21 mouse cellular contexts compared by ENCODE assay signal in genomic region chr11:65205306-65205705, GRCm38 (mm10). TPM values are rescaled to one million over a fixed set of nuclear protein-coding genes. Genes with fewer than 3 reads are reported as not detected.
DNase-seq lines count a peak whose midpoint lies in the region; ATAC-seq and TF ChIP-seq lines count a peak whose summit lies in the region.
"Had no signal": no experiment of that assay in that cellular context is flagged by ENCODE, and none has a peak within 500 bp of the region (broad histone marks: within the 10 kb centered on the region; RNA-seq: fewer than 3 reads in every experiment).

No protein-coding gene starts in this region.

- 0 out of 2 replicates have a peak overlapping the region, but pooled peaks have one; percentile 42 for H3K27ac ChIP-seq in midbrain, embryonic 10.5 days (replicated peaks)
- H3K27ac ChIP-seq in midbrain, postnatal 0 days (ENCODE audit: low read depth, low read length), result no peak overlapping the region
- H3K27ac ChIP-seq in heart, embryonic 11.5 days (ENCODE audit: low read depth, low read length), result peak overlapping the region; percentile 69
- H3K27ac ChIP-seq: kidney, postnatal 0 days; layer of hippocampus, adult 2 months; liver, embryonic 12.5 days; neural tube, embryonic 15.5 days had no signal

- no peak for ATAC-seq in midbrain, postnatal 0 days (ENCODE audit: low FRiP score)
- peak; percentile 52 for ATAC-seq in heart, embryonic 11.5 days (replicated peaks; ENCODE audit: insufficient number of reproducible peaks, low FRiP score, low TSS enrichment)
- ATAC-seq: CD4-positive, CD25-positive, alpha-beta regulatory T cell, adult 4 months; liver, embryonic 12.5 days had no signal

- no peaks in the 10 kb centered on the region for H3K9me3 ChIP-seq in midbrain, embryonic 10.5 days (replicated peaks)
- no peaks in the 10 kb centered on the region for H3K9me3 ChIP-seq in midbrain, postnatal 0 days (ENCODE audit: low read length)
- no peaks in the 10 kb centered on the region for H3K9me3 ChIP-seq in heart, embryonic 11.5 days (replicated peaks; ENCODE audit: control insufficient read depth, low read length)
- H3K9me3 ChIP-seq: G1E; liver, embryonic 12.5 days; neural tube, embryonic 15.5 days had no signal

- no peak overlapping the region for H3K4me3 ChIP-seq in midbrain, embryonic 10.5 days
- H3K4me3 ChIP-seq in midbrain, postnatal 0 days (ENCODE audit: low read depth, low read length), result no peak overlapping the region
- H3K4me3 ChIP-seq in heart, embryonic 11.5 days (ENCODE audit: low read depth, low read length), result no peak overlapping the region
- H3K4me3 ChIP-seq: layer of hippocampus, adult 2 months; liver, embryonic 12.5 days; neural tube, embryonic 15.5 days had no signal

- H3K9ac ChIP-seq in midbrain, postnatal 0 days (replicated peaks; ENCODE audit: low read length, poor library complexity, severe bottlenecking), result no peak overlapping the region
- no peak overlapping the region for H3K9ac ChIP-seq in heart, embryonic 11.5 days (ENCODE audit: low read depth, low read length)
- H3K9ac ChIP-seq: liver, embryonic 12.5 days; neural tube, embryonic 15.5 days had no signal

- H3K27me3 ChIP-seq in midbrain, embryonic 10.5 days (ENCODE audit: low read depth, poor library complexity, severe bottlenecking), result no peaks in the 10 kb centered on the region
- H3K27me3 ChIP-seq in midbrain, postnatal 0 days (ENCODE audit: insufficient read depth, low read length), result no peaks in the 10 kb centered on the region
- no peaks in the 10 kb centered on the region for H3K27me3 ChIP-seq in heart, embryonic 11.5 days (ENCODE audit: control insufficient read depth, insufficient read depth, low read length)
- H3K27me3 ChIP-seq: liver, embryonic 12.5 days; neural tube, embryonic 15.5 days had no signal

- no peak for DNase-seq in midbrain, embryonic 10.5 days (ENCODE audit: low spot score)
- DNase-seq in midbrain, postnatal 0 days (ENCODE audit: low spot score), result no peak
- DNase-seq in heart, postnatal 14 days, result peak; percentile 52 to 69
- DNase-seq in adrenal gland, postnatal 10 days, result no peak
- DNase-seq in left cerebral cortex, postnatal 36 days (ENCODE audit: low spot score in 2 of 2), result no peak
- no peak for DNase-seq in B cell, adult 2 months
- DNase-seq: cerebellum, adult 9-10 months; spleen, adult 18-20 months; thymus, adult 2 months had no signal

- WGBS in midbrain, embryonic 10.5 days, result 73% methylated on average over 5 of the region's 5 CpGs
- 78% methylated on average over 5 of the region's 5 CpGs for WGBS in midbrain, postnatal 0 days
- 22% methylated on average over 5 of the region's 5 CpGs for WGBS in heart, embryonic 11.5 days (ENCODE audit: insufficient replicate concordance)

- H3K4me1 ChIP-seq in midbrain, embryonic 10.5 days, result peaks cover 32% of the 10 kb centered on the region
- H3K4me1 ChIP-seq in midbrain, postnatal 0 days (ENCODE audit: insufficient read depth, low read length), result no peaks in the 10 kb centered on the region
- H3K4me1 ChIP-seq in heart, embryonic 11.5 days (ENCODE audit: control insufficient read depth, insufficient read depth, low read length), result peaks cover 57% of the 10 kb centered on the region
- H3K4me1 ChIP-seq: liver, embryonic 12.5 days; neural tube, embryonic 15.5 days had no signal

- H3K36me3 ChIP-seq in midbrain, embryonic 10.5 days, result no peaks in the 10 kb centered on the region
- no peaks in the 10 kb centered on the region for H3K36me3 ChIP-seq in midbrain, postnatal 0 days (ENCODE audit: insufficient read depth, low read length)
- peaks cover 7% of the 10 kb centered on the region for H3K36me3 ChIP-seq in heart, embryonic 11.5 days (ENCODE audit: control insufficient read depth, insufficient read depth, low read length)
- H3K36me3 ChIP-seq: G1E; liver, embryonic 12.5 days; neural tube, embryonic 15.5 days had no signal

- TF ChIP-seq CTCF in midbrain, postnatal 0 days (IDR thresholded peaks at IDR 0.05), result no peak

- H3K4me2 ChIP-seq in midbrain, postnatal 0 days (ENCODE audit: low read depth, low read length, poor library complexity, severe bottlenecking), result no peak overlapping the region
- H3K4me2 ChIP-seq in heart, embryonic 11.5 days, result peak overlapping the region; percentile 18; the same call in 1 of the 2 replicates
- H3K4me2 ChIP-seq: liver, embryonic 12.5 days; midbrain, embryonic 11.5 days; neural tube, embryonic 15.5 days had no signal

- intact Hi-C loops in heart, postnatal 14 days (cut with DNase I), result loop anchor here (5.0 kb wide), 1 partner anchor 97 kb away; no protein-coding TSS in a partner anchor
- intact Hi-C loops in left cerebral cortex, postnatal 36 days (cut with DNase I), result no loop called here

RNA-seq across cellular contexts. Expression of gene Arhgap44, which starts 42.5 kb away (rescaled TPM):
- polyA plus RNA-seq in midbrain, embryonic 10.5 days (2016; fragmentation: Nextera tagmentation; extraction: Ambion mirVana), result 3.8 and 4.5 TPM in 2 replicates
- 36.2 and 39.4 TPM in 2 replicates for total RNA-seq in midbrain, postnatal 0 days (2014; rRNA removed)
- 20.8 and 21.2 TPM in 2 replicates for polyA plus RNA-seq in midbrain, postnatal 0 days (2015; fragmentation: Nextera tagmentation; extraction: Ambion mirVana)
- polyA plus RNA-seq in heart, embryonic 11.5 days (2014; fragmentation: Nextera tagmentation; extraction: Ambion mirVana), result 10.1 and 12.4 TPM in 2 replicates
- total RNA-seq in heart, postnatal 14 days (2021), result 10 to 100 TPM; 16.7 to 18.9 TPM
- 1 to 10 TPM; 7.5 to 8.7 TPM for total RNA-seq in adrenal gland, postnatal 10 days (2021)
- 100 to 1,000 TPM; 145 to 152 TPM for total RNA-seq in left cerebral cortex, postnatal 36 days (2021)
- polyA plus RNA-seq: G1E had no signal

RNA-seq across cellular contexts. Expression of gene 1700086D15Rik, which starts 45.6 kb away (rescaled TPM):
- polyA plus RNA-seq in midbrain, embryonic 10.5 days (2016; fragmentation: Nextera tagmentation; extraction: Ambion mirVana), result 0.11 TPM in 1 of 2 replicates, not detected in the other
- 4.3 TPM in 1 of 2 replicates, not detected in the other for total RNA-seq in midbrain, postnatal 0 days (2014; rRNA removed)
- 0.52 and 0.56 TPM in 2 replicates for polyA plus RNA-seq in midbrain, postnatal 0 days (2015; fragmentation: Nextera tagmentation; extraction: Ambion mirVana)
- polyA plus RNA-seq in heart, embryonic 11.5 days (2014; fragmentation: Nextera tagmentation; extraction: Ambion mirVana), result 0.43 TPM in 1 of 2 replicates, not detected in the other
- total RNA-seq in heart, postnatal 14 days (2021), result under 1 TPM; 0.27 to 0.60 TPM
- total RNA-seq in adrenal gland, postnatal 10 days (2021), result under 1 TPM; 0.24 to 0.36 TPM
- total RNA-seq in left cerebral cortex, postnatal 36 days (2021), result 1 to 10 TPM; 2.1 to 3.7 TPM
- polyA plus RNA-seq: CD4-positive, CD25-positive, alpha-beta regulatory T cell, adult 4 months; forebrain, embryonic 11.5 days; G1E; hindbrain, embryonic 11.5 days; intestine, embryonic 14.5 days; kidney, postnatal 0 days; liver, embryonic 12.5 days; midbrain, embryonic 11.5 days; stomach, embryonic 14.5 days; thymus, adult 2 months had no signal

Comparison
In these comparisons a context has a peak if more than half of its experiments do, and no peak if none do; other contexts are left out.
1. DNase-seq: peak in heart, postnatal 14 days (2 of 2); none in midbrain, embryonic 10.5 days (single experiment), midbrain, postnatal 0 days (single experiment), adrenal gland, postnatal 10 days (single experiment), left cerebral cortex, postnatal 36 days (0 of 2) and B cell, adult 2 months (0 of 2).